Mouse (Mus musculus) heart, adult 11 months (tissue): ENCODE measurements around the gene Vwa7.
A peak's percentile ranks its signal among the peaks of the same experiment; 100 is the strongest.
"Not testable (repeated sequence)": the region's sequence is repeated elsewhere in the genome, so short reads cannot be mapped to it uniquely, and the experiment has no call there.

ENCODE experiments used
- DNase-seq: peaks from one replicate; pipeline ENCODE4 v3.0.0; 2022

Gene Vwa7

DNA sequence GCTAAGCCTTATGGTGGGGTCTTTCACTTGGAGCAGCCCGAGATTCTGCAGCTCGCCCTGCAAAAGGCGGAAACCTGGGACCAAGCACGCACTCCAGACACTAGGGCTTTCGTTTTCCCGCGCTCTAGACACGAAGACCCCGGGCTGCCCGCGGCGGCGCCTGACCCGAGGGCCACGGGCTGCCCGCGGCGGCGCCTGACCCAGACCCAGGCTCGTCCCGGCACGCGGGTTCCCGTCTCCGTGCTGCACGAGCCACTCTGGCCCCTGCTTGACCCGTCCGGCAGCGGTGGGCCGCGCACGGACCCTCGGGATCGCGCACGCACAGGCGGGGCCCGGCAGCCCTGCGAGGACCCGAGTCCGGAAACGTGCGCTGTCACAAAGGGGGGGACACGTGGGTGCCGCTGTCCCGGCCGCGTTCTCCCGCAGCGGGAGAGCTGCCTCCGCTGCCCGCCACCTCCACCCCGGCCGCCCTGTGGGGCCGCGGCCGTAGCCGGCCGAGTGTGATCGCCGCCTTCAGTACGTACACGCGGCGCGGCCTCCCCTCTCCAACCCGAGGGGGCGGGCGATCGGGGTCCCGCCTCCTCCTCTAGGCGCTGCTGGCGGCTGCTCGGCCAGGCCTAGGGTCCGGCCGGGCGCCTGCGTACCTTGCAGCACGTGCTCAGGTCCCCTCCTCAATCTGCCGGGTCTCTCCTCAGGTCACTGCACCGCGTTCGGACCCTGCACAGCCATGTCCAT, 15.5 kb upstream of the Vwa7 start, which contains the start of gene Vars:
TSS of gene Vars (plus strand) at position 271 of the 735 bp plus-strand sequence.
- peak; percentile 99 for DNase-seq

DNA sequence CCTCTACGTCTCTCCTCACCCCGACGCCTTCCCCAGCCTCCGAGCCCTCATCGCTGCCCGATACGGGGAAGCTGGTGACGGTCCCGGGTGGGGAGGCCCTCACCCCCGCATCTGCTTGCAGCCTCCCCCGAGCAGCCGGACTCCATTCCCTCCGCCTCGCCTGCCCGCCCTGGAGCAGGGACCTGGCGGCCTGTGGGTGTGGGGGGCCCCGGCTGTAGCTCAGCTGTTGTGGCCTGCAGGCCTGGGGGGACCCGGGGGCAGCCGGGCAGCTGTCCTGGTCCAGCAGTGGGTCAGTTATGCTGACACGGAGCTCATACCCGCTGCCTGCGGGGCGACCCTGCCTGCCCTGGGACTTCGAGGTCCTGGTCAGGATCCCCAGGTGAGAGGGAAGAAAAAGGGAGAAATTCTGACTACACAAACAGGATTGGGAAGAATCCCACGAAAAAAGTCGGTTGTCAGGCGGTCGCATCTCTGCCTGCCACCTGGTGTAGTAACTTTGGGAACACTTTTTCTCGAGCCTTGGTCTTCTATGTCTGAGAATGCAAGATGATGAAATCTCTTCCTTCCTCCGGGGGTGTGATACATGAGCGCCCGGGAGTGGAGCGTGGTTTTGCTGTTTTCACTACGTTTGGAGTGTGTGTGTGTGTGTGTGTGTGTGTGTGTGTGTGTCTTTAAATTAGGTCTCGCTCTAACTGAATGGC, 14.8 kb upstream of the Vwa7 start:
- DNase-seq = no peak

DNA sequence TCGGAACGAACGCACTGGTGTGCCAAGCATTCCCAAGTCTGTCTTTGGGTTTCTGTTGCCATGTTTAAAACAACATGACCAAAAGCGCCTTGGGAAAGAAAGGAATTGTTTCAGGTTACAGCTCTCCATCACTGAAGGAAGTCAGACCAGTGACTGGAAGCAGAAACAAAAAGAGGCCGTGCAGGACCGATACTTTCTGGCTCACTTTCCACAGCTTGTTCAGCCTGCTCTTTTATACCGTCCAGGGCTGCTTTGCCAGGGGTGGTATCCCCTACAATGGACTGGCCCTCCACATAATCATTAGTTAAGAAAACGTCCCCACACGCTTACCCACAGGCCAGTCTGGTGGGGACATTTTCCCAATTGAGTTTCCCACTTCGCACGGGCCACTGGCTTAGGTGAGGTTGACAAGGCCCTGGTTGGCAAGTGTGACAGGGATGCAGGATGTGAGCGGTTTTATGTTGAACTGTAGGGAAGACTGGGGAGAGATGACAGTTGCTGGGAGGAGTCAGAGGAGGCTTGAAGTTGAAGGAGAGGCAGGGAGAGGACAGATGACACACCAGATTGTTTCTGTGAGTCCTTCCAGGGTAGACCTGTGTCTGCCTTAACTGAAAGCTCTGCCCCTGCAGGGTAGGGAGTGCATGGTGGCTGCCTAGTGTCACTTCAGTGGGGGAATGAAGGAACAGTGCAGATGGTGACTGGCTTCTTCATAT, 14.1 kb upstream of the Vwa7 start:
- DNase-seq = peak; percentile 92

DNA sequence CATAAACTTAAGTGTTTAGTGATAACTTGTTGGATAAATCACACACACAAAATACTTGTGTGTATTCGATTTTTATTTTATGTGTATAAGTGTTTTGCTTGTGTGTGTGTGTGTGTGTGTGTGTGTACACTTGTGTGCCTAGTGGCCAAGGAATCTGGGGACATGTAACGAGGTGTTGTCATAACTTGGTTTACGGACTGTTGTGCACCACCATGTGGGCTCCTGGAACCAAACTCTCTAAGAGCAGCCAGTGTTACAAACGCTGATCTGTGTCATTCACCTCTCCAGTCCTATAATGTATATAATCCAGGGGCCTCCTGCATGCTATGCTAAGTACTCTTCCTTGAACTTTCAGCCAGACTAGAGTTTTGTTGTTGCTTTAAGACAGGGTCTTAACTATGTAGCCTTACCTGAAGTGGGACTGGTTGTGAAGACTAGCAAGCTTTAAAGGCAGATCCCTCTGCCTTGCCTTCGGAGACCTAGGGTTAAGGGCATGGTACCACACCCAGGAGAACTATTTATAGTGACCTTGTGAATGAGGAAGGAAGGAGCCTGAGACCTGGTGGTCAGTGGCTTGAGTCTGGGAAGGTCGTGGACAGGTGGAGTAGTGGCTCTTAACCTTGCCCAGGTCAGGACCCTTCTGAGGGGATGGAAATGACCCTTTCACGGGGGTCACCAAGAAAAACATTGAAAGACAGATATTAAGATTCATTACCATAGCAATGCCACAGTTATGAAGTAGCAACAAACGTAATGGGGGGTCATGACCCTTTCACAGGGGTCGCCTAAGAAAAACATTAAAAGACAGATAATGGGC, 13.1 kb upstream of the Vwa7 start:
- peak; percentile 86 for DNase-seq

DNA sequence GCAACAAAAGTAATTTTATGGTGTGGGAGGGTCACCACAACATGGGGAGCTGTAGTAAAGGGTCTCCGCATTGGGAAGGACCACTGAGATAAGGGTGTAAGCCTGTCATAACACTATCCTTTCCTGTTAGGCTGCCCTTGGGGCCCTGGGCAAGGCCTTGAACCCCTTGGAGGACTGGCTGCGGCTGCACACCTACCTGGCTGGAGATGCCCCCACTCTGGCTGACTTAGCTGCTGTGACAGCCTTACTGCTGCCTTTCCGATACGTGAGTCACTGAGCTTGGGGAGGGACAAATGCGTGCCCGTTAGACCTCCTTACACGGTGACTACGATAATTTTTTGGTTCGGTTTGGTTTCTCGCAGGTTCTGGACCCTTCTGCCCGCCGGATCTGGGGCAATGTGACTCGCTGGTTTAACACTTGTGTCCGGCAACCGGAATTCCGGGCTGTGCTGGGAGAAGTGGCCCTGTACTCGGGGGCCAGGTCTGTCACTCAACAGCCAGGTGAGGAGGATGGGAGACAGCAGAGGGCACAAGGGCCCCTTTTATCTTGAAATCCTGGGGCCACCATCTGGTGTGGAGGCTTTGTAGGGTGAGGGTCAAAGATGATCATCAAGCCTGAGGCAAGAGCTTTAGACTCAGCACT, 12.2 kb upstream of the Vwa7 start:
- peak; percentile 85 for DNase-seq

DNA sequence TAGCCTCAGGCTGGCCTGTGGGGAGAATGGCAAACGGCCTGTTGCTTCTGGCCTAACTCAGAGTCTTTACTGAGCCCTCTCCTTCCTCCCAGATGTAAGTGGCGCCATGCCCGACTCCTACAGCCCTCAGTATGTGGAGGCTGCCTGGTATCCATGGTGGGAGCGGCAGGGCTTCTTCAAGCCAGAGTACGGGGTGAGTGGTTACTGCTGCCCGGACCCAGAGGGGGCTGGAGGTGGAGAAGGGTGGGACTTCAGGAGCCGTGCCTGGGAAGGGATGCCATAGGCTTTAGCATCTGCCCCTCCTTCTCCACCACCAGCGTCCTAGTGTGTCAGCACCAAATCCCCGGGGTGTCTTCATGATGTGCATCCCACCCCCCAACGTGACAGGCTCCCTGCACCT, 11.2 kb upstream of the Vwa7 start:
- peak; percentile 90 for DNase-seq

DNA sequence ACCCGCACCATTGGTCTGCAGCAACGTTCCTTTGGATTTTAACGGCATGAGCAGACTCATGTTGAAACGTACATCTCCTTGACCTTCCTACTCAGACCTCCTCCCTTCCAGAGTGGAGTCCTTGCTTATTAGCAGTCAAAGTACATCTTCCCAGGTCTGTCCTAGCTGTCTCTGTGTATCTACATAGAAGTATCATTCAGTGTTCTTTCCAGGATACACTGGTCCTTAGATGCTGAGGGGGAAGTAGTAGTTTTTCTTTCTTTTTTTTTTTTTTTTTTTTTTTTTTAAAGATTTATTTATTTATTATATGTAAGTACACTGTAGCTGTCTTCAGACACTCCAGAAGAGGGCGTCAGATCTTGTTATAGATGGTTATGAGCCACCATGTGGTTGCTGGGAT, 10.5 kb upstream of the Vwa7 start:
- DNase-seq = not testable (repeated sequence)

DNA sequence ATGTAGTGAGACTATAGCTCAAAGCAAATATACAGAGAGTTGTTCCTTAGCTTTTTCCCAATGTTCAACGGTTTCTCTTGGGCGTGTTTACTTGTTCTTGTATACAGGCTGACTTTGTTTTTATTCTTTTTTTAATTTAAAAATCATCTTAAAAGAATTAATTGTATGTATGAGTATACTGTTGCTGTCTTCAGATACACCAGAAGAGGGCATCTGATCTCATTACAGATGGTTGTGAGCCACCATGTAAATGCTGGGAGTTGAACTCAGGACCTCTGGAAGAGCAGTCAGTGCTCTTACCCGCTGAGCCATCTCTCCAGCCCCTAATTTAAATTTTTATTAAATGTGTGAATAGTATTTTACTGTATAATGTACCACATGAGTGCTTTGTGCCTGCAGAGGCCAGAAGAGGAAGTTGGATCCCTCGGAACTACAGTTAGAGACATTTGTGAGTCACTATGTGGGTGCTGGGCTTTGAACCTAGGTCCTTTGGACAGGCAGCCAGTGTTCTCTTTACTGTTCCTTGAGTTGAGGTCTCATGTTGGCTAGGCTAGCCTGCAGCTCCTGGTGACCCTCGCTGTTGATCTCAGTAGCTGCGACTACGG, 8.9 kb upstream of the Vwa7 start:
- DNase-seq = no peak

DNA sequence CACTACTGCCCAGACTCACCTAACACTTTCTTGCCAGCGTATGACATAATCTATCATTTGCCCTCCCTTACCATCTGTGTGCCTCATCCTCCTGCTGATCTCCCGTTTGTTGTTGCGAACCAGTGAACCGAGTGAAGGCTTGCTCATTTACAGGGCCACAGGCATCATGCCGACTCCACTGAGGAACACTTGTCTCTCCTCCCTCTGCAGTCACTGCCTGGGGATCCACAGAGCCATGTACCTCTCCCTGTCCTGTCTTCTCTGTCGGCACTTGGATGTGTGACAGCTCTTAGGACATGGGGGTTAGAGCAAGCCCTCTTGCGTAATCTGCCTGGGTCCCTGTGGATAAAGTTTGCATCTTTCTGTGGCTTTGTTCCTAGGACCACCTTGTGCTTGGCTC, 6.8 kb upstream of the Vwa7 start:
- peak; percentile 91 for DNase-seq

DNA sequence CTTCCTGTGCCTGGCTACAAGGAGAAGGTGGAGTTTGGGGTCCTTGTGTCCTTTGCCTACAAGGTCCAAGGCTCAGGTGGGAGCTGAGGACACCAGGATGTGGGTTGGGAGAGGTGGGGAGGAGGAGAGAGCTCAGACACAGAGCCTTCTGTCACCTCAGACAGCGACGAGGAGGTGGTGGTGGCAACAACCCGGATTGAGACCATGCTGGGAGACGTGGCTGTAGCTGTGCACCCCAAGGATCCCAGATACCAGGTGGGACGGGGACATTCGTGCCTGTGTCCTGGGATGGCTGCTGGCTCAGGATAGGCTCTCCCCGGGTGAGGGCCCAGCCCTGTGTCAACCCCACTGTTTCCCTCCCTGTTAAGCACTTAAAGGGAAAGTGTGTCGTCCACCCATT, 4.9 kb upstream of the Vwa7 start:
- peak; percentile 90 for DNase-seq

DNA sequence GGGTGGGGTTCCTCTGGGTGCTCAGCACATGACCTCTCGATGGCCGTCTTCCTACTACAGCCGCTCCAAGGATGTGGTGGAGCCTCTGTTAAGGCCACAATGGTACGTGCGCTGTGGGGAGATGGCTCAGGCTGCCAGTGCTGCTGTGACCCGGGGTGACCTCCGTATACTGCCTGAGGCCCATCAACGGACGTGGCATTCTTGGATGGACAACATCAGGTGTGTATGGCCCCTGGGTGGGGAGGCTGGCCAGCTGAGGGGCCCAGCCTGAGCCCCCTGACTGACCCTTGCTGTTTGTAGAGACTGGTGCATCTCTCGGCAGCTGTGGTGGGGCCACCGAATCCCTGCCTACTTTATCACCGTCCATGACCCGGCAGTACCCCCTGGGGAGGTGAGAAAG, 3.9 kb upstream of the Vwa7 start:
- peak; percentile 89 for DNase-seq

DNA sequence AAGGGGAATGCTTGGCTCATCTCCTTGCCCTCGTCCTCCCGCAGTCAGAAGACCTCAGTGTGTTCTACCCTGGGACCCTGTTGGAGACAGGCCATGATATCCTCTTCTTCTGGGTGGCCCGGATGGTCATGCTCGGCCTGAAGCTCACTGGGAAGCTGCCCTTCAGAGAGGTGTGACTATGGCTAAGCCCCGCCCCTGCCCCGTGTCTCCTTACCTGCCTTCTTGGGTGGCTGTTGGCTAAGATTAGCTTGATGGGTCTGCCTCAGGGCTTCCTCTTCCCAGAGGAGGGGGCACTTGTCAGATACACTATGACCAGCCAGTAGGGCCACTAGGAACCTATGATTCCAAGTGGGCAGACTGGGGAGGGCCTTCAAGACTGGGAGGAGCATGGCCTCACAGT, 3.2 kb upstream of the Vwa7 start:
- peak; percentile 90 for DNase-seq

DNA sequence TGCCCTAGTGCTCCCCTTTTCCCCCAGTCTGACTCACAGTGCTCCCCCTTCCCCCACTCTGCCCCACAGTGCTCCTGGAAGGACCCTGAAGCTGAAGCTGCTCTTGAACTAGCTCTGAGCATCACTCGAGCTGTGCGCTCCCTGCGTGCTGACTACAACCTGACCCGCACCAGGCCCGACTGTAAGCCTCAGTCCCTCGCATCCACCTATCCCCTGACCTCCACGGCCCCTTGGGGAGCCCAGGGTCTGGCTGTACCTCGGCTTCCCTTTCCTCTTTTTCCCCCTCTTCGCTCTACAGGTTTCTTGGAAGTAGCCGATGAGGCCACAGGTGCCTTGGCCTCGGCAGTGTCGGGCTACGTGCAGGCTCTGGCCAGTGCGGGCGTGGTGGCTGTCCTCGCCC, 1.1 kb upstream of the Vwa7 start:
- peak; percentile 89 for DNase-seq

DNA sequence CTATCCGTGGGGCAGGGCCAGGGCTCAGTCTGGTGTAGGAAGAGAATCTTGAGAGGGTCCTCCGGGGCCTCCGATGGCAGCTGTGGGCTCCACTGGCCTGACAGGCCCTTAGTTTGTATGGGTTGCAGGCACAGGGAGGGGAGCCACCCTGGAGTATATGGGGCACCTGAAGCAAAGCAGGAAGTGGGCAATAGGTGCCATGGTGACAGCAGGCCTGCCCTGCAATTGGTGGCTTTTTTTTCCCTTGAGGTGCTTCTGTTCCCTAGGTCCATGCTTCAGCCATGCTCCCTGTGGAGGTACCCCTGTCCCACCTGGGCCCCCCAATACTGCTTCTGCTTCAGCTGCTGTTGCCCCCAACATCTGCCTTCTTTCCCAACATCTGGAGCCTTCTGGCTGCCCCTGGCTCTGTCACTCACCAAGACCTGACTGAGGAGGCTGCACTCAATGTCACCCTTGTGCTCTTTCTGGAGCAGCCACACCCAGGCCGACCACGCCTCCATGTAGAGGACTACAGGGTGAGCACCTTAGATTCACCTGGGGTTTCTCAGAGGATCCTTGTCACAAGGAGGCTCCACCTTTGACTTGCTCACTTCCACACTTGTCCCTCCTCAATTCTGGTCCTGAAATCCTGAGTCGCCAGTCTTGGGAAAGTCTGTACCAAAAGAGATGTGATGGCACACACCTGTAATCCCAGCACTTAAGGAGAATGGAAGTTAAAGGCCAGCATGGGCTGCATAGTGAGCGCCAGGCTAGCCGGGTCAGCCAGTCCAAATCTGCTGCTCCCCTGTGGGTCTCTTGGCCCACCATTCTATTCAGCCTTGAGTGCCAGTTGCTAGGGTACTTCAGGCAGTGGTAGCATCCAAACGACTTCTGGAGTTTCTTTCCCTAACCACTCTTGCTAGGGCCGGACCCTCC, 669 bp downstream of the Vwa7 start:
- peak; percentile 88 for DNase-seq

DNA sequence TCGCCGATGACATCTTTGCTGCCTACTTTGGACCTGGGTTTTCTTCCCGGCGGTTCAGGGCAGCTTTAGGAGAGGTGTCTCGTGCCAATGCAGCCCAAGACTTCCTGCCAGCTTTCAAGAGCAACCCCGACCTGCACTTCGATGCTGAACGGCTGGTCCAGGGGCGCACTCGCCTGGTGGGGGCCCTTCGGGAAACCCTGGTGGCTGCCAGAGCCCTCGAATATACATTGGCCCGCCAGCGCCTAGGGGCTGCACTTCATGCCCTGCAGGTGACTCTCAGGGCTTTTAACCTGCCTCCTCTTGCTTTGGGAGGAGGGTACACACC, 1.3 kb downstream of the Vwa7 start:
- peak; percentile 89 for DNase-seq

DNA sequence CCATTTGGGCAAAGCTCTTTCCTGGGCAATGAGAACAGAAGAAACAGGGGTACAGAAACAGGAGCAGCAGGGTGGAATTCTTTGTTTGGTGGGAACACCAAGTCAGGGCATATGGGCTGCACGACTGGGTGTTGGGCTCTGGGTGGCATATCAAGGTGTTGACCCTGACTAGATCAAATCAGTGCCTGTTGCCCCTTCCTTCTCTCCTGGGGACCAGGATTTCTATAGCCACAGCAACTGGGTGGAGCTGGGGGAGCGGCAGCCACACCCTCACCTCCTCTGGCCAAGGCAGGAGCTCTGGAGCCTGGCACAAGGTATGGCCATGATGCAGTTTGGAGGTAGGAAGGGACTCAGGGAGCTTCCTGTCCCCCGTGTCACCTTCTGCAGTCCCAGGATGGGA, 1.8 kb downstream of the Vwa7 start:
- DNase-seq = peak; percentile 87

DNA sequence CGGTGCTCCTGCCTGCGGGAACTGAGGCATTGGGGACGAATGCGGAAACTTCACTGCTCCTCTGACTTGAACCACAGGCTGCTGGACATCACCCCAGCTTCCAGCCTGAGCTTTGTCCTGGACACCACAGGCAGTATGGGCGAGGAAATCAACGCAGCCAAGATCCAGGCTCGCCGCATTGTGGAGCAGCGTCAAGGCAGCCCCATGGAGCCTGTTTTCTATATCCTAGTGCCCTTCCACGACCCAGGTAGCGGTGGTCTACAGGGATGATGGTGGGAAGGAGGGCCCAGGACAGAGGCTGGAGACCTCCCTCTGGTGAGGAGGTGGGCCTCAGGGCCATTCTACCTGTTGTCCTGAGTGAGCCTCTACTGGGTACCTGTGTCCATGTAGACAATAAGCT, 3.5 kb downstream of the Vwa7 start:
- peak; percentile 92 for DNase-seq

DNA sequence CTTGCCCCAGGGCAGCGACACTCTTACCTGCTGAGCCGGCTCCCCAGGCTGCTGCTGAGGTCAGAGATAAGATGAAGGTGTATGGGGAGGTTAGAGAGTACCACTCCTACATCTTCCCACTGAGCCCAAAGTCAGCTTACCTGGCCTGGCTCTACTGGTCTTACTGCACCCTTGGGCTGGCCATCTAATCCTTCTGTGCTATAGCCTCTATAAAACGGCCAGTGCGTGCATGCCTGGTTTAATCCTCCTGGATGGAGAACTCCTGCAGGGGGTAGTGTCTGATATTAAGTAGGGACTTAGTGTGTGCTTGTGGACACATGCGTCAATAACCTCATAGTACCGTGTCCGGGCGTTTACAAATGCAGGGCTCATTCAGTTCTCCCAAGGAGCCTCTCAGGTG, 4.2 kb downstream of the Vwa7 start:
- DNase-seq = peak; percentile 91

DNA sequence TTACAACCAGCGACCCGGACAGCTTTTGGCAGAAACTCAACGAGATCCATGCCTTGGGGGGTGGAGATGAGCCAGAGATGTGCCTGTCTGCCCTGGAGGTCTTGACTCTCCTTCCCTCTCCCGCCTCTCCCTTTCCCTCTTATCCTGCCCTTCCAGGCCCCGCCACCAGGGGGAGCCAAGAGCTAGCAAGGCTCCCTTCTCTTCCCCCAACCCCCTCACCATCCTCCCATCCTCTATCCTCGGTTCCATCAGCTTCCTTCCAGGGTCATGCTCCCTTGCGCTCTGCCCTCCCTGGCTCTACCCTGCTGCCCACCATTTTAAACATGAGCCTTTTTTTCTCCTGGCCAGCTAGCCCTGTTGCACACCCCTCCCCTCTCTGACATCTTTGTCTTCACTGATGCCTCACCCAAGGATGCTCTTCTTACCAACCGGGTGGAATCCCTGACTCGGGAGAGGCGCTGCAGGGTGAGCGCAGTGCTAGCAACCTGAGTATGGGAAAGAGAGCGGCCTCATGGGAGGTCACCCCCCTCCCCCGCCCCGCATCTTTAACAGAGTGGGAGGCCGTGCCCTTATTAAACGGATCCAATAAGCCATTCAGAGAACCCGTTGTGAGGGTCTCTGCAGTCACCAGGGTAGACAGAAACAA, 4.9 kb downstream of the Vwa7 start:
- peak; percentile 99 for DNase-seq

DNA sequence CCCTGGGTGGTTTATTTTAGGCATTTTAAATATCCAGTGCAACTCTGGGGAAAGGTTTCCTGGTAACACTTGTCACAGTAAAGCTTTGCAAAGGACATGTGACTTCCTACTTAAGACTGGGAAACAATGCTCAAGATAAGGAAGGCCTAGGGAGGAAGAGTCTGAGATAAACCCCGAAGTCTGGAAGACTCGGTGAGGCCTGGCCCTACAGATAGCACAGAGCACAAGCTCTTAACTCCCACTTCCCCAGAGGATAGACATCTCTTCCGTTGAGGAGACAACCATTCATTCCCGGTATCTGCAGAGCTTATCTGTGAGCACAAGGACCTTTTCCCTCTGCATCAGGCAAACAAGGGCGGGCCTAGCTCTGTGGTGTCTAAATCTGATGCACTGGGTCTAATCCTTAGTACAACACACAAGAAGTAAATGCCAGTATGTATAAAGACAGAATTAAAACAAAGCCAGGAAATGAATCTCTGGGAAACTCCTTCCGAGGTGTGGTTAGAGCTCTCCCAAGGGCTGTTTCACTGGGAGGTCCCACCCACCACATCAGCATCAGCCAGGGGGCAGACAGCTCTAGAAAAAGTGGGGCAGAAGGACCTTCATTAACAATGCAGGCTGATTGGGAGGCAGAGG, 5.6 kb downstream of the Vwa7 start:
- peak; percentile 97 for DNase-seq
